Mouse (Mus musculus): ENCODE measurements around the gene Ccsap. TPM values are rescaled to one million over a fixed set of nuclear protein-coding genes. Genes with fewer than 3 reads are reported as not detected.

Ccsap gene
- total RNA-seq, 2 experiments from 2014 or later, result 1.3 to 1.6 TPM

DNA sequence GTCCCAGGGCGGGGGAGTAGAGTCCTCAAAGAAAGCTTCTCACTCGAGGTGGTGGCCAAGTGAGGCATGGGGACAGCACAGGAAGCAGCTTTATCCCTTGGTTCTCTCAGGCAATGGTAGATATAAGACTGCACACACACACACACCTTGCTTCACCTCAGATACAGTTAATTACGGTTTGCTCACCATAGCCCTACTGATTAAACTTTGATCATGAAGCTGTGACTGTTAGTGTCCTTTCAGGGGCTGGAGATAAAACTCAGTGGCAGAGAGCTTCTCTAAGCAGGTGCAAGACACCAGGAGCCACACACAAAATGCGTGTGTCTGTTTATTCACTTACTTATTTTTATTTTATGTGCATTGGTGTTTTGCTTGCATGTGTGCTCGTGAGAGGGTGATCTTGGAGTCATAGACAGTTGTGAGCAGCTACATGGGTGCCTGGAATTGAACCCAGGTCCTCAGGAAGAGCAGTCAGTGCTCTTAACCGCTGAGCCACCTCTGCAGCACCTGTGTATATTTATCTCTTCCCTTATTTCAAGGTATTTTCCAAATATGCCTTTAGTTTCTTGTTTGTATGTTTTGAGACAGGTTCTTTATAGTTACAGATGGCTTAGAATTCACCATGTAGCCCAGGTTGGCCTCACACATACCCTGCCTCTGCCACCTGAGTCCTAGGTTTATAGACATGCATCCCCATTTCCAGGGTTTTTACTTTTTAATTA, 52.0 kb downstream of the Ccsap start:
- DNase-seq, result no peak
- intact Hi-C loops (cut with DNase I), result no loop called here

DNA sequence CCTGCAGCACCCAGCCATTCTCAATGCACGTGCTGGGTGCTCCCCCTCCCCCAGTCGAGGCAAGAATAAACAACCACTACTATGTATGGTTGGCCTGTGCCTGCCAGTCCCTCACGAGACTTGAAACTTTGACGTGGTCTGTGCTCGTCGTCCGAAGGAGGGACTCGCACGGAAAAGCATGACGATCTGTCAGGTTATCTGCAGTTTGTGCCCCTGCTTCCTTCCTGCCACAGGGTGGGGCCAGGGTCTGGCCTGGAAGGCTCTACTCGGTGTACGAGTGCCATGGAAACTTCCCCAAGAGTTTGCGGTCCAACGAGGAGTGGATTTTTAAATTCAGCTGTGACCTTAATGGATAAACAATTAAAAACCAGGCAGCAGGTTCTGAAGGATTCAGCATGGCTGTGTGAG, 53.0 kb downstream of the Ccsap start:
- DNase-seq, result no peak

DNA sequence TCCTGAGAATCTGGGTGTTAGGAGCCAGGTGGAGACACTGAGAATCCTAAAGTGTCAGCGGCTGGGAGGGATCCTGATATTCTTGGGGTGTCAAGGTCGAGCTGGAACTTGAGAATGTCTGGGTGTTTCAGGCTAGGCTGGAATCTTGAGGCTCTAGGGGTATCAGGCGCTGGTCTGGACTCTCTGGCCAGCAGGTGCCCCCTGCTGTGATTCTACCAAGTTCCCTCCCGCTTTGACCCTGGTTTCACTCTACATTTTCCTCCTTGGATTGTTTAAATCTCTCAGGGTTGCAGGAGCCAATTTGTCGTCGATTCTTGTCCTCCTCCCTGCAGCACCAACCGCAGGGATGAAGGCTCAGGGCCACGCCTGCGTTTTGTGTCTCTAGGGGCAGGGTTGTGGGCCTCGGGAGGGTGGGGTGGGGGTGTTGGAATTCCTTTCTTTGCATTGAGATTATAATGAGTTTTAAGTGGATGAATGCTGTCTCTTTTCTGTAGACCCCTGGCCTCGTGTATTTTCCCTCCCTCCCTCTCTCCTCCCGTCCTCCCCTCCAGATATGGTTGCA, 53.6 kb downstream of the Ccsap start:
- DNase-seq, result no peak
- intact Hi-C loops (cut with DNase I), result no loop called here

More for the DNA sequence above, 53.0 kb downstream of the Ccsap start:
- intact Hi-C loops (cut with DNase I), result no loop called here

DNA sequence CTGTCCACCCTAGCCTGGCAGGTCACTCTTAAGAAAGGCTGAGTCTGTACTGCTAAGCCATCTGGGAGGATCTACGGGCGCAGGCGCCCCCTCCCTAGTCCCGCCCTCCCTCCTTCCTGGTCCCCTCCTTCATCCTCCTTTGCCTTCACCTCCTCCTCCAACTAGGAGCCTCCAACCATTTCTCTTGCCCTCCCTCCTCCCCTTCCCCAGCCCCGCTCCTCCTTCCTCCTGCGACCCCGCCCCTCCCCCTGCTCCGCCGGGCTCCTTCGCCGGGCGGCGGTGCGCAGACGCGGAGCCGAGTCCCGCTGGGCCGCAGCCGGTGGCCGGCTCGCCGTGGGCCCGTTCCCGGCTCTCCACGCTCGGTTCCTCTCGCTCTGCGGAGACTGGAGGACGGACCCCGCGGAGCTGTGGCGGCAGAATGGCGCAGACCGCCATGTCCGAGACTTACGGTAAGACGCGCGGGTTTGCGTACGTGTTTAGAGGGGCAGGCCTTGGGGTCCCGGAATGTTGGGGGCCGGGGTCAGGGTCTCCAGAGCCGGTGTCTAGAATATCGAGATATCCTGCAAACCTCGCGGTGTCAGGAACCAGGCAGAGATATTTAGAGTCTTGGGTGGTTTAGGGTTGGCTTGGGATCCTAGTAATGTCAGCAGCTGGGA, 54.2 kb downstream of the Ccsap start, which contains the start of gene Rab4a:
Gene Rab4a (plus strand): TSS at position 268 of the 656 bp plus-strand sequence.
- DNase-seq, result peak; percentile 80 to 83
- intact Hi-C loops (cut with DNase I), result no loop called here

- no peak for DNase-seq
- intact Hi-C loops (cut with DNase I), result no loop called here
Measured at GRCm38 (mm10) chr8:123805209-123805717, 54.7 kb downstream of the Ccsap start.

DNA sequence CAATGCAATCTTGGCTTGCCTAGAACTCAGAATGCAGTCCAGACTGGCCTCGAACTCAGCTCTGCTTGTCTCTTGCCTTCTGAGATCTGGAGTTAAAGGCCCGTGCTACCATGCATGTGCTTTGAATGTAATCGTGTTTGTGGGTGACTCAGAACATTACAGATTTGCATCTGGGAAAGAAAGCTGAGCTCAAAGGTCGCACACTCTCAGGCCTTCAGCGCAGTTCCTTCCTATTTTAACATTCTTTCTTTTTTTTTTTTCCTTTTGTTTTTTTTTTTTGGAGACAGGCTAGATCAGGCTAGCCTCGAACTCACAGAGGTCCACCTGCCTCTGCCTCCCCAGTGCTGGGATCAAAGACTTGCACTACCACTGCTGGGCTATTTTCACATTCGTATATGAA, 55.4 kb downstream of the Ccsap start:
- DNase-seq, result no peak
- intact Hi-C loops (cut with DNase I), result no loop called here

GRCm38 (mm10) chr8:123803639-123804038, 56.4 kb downstream of the Ccsap start:
- intact Hi-C loops (cut with DNase I), result no loop called here

DNA sequence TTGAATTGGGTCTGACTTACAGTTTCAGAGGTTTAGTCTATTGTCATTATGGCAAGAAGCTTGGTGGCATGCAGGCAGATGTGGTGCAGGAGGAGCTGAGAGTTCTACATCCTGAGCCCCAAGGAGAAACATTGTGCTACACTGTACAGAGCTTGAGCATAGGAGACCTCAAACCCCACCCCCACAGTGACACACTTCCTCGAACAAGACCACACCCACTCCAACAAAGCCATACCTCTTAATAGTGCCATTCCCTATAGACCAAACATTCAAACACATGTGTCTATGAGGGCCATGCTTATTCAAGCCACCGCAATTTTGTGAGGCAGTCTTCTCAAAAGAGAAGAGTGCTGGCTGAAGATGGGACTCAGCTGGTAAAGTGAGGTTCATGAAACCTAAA, 58.5 kb downstream of the Ccsap start:
- DNase-seq, result no peak
- intact Hi-C loops (cut with DNase I), result no loop called here

More at GRCm38 (mm10) chr8:123803639-123804038, 56.4 kb downstream of the Ccsap start:
- no peak for DNase-seq

- no peak for DNase-seq
- intact Hi-C loops (cut with DNase I), result no loop called here
Measured at GRCm38 (mm10) chr8:123800867-123801266, 59.1 kb downstream of the Ccsap start.

GRCm38 (mm10) chr8:123799885-123800284, 60.1 kb downstream of the Ccsap start:
- intact Hi-C loops (cut with DNase I), result loop anchor here (10.0 kb wide), 1 partner anchor 545 kb away; no protein-coding TSS in a partner anchor
- no peak for DNase-seq

DNA sequence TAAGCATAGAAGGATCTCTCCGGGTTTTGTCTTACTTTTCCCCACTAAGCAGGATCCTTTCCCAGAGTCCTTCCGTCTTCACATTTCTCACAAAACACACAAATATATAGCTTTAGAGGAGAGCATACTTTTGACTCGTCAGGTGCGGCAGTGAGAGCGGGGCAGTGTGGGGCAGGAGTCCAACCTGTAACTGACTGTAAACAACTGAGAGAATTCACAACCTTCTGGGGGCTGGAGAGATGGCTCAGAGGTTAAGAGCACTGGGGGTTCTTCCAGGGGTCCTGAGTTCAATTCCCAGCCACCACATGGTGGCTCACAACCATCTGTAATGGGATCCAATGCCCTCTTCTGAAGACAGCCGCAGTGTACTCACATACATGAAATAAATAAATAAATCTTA, 60.6 kb downstream of the Ccsap start:
- intact Hi-C loops (cut with DNase I), result loop anchor here (10.0 kb wide), 1 partner anchor 545 kb away; no protein-coding TSS in a partner anchor
- no peak for DNase-seq

GRCm38 (mm10) chr8:123797928-123798327, 62.1 kb downstream of the Ccsap start:
- intact Hi-C loops (cut with DNase I), result loop anchor here (10.0 kb wide), 1 partner anchor 547 kb away; no protein-coding TSS in a partner anchor

GRCm38 (mm10) chr8:123796758-123797157, 63.3 kb downstream of the Ccsap start:
- intact Hi-C loops (cut with DNase I), result loop anchor here (10.0 kb wide), 1 partner anchor 548 kb away; no protein-coding TSS in a partner anchor
- DNase-seq, result no peak

More at GRCm38 (mm10) chr8:123797928-123798327, 62.1 kb downstream of the Ccsap start:
- DNase-seq, result no peak

DNA sequence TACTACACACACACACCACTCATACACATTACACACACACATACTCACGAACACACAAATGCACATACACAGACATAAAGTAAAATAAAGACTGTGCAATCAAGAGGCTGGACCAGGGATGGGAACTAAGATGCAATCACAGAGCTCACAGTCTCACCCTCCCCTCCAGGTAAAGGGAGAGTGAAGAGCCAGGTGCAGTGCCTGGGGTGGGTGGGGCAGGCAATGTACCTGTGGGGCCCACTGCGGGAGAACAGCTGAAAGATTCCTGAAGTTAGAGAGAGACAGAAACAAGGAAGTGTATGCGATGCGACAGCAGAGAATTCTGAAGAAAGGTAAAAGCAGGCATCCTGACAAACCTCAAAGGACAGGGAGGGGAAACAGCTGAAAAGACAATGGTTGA, 65.2 kb downstream of the Ccsap start:
- no peak for DNase-seq
- intact Hi-C loops (cut with DNase I), result loop anchor here (5.0 to 10.0 kb wide), 3 partner anchors 113 to 550 kb away; no protein-coding TSS in a partner anchor

- DNase-seq, result no peak
Measured at GRCm38 (mm10) chr8:123793900-123794299, 66.1 kb downstream of the Ccsap start.

DNA sequence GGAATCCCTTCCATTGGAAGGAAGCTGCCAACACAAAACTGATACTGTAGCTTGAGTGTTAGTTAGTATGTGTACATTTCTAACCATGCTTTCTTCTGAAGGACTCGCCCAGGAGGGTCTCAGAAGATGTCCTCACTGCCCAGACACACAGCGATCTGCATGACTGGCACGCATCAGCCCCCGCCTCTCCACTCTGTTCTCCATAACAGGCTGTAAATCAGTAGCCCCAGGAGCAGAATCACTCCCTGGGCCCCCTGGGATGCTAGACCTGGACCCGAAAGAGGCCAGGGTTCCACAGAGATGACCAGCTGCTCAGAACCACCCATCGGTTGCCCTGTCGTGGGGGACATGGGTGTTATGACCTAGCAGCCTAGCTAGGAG, 68.2 kb downstream of the Ccsap start:
- intact Hi-C loops (cut with DNase I), result loop anchor here (5.0 to 10.0 kb wide), 3 partner anchors 115 to 553 kb away; no protein-coding TSS in a partner anchor
- no peak for DNase-seq

More at GRCm38 (mm10) chr8:123793900-123794299, 66.1 kb downstream of the Ccsap start:
- intact Hi-C loops (cut with DNase I), result loop anchor here (5.0 to 10.0 kb wide), 3 partner anchors 113 to 551 kb away; no protein-coding TSS in a partner anchor

- intact Hi-C loops (cut with DNase I), result loop anchor here (5.0 to 10.0 kb wide), 3 partner anchors 116 to 554 kb away; no protein-coding TSS in a partner anchor
- DNase-seq, result no peak
Measured at GRCm38 (mm10) chr8:123791101-123791844, 68.7 kb downstream of the Ccsap start.
